Mouse (Mus musculus): ENCODE data around the gene Ssbp3.

The Ssbp3 gene

GRCm38 (mm10) chr4:106985899-106986832, 75.7 kb downstream of the Ssbp3 start:
- no peak for DNase-seq (ENCODE audit: low read depth, low spot score)

- no peak for DNase-seq (ENCODE audit: low read depth, low spot score)
These were observed 77.3 kb downstream of the Ssbp3 start for GRCm38 (mm10) chr4:106987725-106988364.

GRCm38 (mm10) chr4:106988886-106989225, 78.4 kb downstream of the Ssbp3 start:
- DNase-seq (ENCODE audit: low read depth, low spot score) = no peak

GRCm38 (mm10) chr4:106989226-106989983, 78.9 kb downstream of the Ssbp3 start:
- DNase-seq (ENCODE audit: low read depth, low spot score) = no peak

- DNase-seq (ENCODE audit: low read depth, low spot score) = no peak
These were observed 82.6 kb downstream of the Ssbp3 start for GRCm38 (mm10) chr4:106993053-106993452.

GRCm38 (mm10) chr4:106994252-106994651, 83.8 kb downstream of the Ssbp3 start:
- DNase-seq (ENCODE audit: low read depth, low spot score) = no peak

- no peak for DNase-seq (ENCODE audit: low read depth, low spot score)
These were observed 84.6 kb downstream of the Ssbp3 start for GRCm38 (mm10) chr4:106995069-106995468.

- no peak for DNase-seq (ENCODE audit: low read depth, low spot score)
These were observed 85.0 kb downstream of the Ssbp3 start for GRCm38 (mm10) chr4:106995513-106995912.

GRCm38 (mm10) chr4:106996305-106997076, 86.0 kb downstream of the Ssbp3 start:
- DNase-seq (ENCODE audit: low read depth, low spot score) = no peak

GRCm38 (mm10) chr4:107001259-107001810, 90.8 kb downstream of the Ssbp3 start:
- no peak for DNase-seq (ENCODE audit: low read depth, low spot score)

- DNase-seq (ENCODE audit: low read depth, low spot score) = no peak
These were observed 91.5 kb downstream of the Ssbp3 start for GRCm38 (mm10) chr4:107001916-107002488.

GRCm38 (mm10) chr4:107002517-107003165, 92.1 kb downstream of the Ssbp3 start:
- no peak for DNase-seq (ENCODE audit: low read depth, low spot score)

- no peak for DNase-seq (ENCODE audit: low read depth, low spot score)
These were observed 92.7 kb downstream of the Ssbp3 start for GRCm38 (mm10) chr4:107003199-107003598.

- DNase-seq (ENCODE audit: low read depth, low spot score) = no peak
These were observed 93.3 kb downstream of the Ssbp3 start for GRCm38 (mm10) chr4:107003786-107004185.

GRCm38 (mm10) chr4:107004346-107004745, 93.8 kb downstream of the Ssbp3 start:
- DNase-seq (ENCODE audit: low read depth, low spot score) = no peak

- no peak for DNase-seq (ENCODE audit: low read depth, low spot score)
These were observed 94.7 kb downstream of the Ssbp3 start for GRCm38 (mm10) chr4:107005166-107005565.

GRCm38 (mm10) chr4:107006229-107006628, 95.7 kb downstream of the Ssbp3 start:
- no peak for DNase-seq (ENCODE audit: low read depth, low spot score)

- no peak for DNase-seq (ENCODE audit: low read depth, low spot score)
These were observed 96.3 kb downstream of the Ssbp3 start for GRCm38 (mm10) chr4:107006807-107007206.

GRCm38 (mm10) chr4:107007359-107007758, 96.9 kb downstream of the Ssbp3 start:
- no peak for DNase-seq (ENCODE audit: low read depth, low spot score)

GRCm38 (mm10) chr4:107008161-107008560, 97.7 kb downstream of the Ssbp3 start:
- no peak for DNase-seq (ENCODE audit: low read depth, low spot score)
